Mouse (Mus musculus) stomach, embryonic 15.5 days (tissue): Measurements from ENCODE around the gene Atp1b2. TPM values are rescaled to one million over a fixed set of nuclear protein-coding genes. Genes with fewer than 3 reads are reported as not detected.

Experiments used
- ATAC-seq: fragments of 200-750 bp; cut with Nextera tagmentation; 2 replicates; pipeline ENCODE4 v1.8.0; 2017; ENCODE audit warnings: low read depth, moderate number of reproducible peaks, moderate TSS enrichment; ENCODE audit not compliant: insufficient read depth, low FRiP score
- H3K27ac ChIP-seq: fragments of 300-500 bp; sonication (generic); 2 replicates; pipeline ENCODE4 v1.5.1; 2015; ENCODE audit warnings: mild to moderate bottlenecking, inconsistent platforms
- H3K27me3 ChIP-seq: fragments of 300-500 bp; sonication (generic); replicated peaks from 2 replicates; pipeline ENCODE4 v1.6.1; 2015; ENCODE audit warnings: inconsistent platforms
- H3K36me3 ChIP-seq: fragments of 300-500 bp; sonication (generic); 2 replicates; pipeline ENCODE4 v1.6.1; 2015; ENCODE audit warnings: inconsistent platforms
- H3K4me1 ChIP-seq: fragments of 300-500 bp; sonication (generic); 2 replicates; pipeline ENCODE4 v1.6.1; 2015; ENCODE audit warnings: inconsistent platforms
- H3K4me2 ChIP-seq: fragments of 300-500 bp; sonication (generic); 2 replicates; pipeline ENCODE4 v1.6.1; 2015; ENCODE audit warnings: mild to moderate bottlenecking, inconsistent platforms
- H3K4me3 ChIP-seq: fragments of 300-500 bp; sonication (generic); replicated peaks from 2 replicates; pipeline ENCODE4 v1.5.1; 2015; ENCODE audit warnings: inconsistent platforms
- H3K9ac ChIP-seq: fragments of 300-500 bp; sonication (generic); 2 replicates; pipeline ENCODE4 v1.6.1; 2015; ENCODE audit warnings: inconsistent platforms
- H3K9me3 ChIP-seq: fragments of 300-500 bp; sonication (generic); 2 replicates; pipeline ENCODE4 v1.6.1; 2016; ENCODE audit warnings: inconsistent platforms
- WGBS: fragments of 180-500 bp; shearing (Covaris S2); methylation state at CpG from one replicate; pipeline ENCODE4 v1.1.7; 2015; 5-methylcytosine and 5-hydroxymethylcytosine counted together
- polyA plus RNA-seq: library from polyadenylated mRNA; unstranded; fragments of >200 nt; fragmentation: Nextera tagmentation; extraction: Ambion mirVana; gene quantifications from 2 replicates; pipeline ENCODE4 v1.2.1, GENCODE M21; 2015

Gene Atp1b2
- polyA plus RNA-seq, 1 experiment from 2014 or later, result 7.7 TPM

DNA sequence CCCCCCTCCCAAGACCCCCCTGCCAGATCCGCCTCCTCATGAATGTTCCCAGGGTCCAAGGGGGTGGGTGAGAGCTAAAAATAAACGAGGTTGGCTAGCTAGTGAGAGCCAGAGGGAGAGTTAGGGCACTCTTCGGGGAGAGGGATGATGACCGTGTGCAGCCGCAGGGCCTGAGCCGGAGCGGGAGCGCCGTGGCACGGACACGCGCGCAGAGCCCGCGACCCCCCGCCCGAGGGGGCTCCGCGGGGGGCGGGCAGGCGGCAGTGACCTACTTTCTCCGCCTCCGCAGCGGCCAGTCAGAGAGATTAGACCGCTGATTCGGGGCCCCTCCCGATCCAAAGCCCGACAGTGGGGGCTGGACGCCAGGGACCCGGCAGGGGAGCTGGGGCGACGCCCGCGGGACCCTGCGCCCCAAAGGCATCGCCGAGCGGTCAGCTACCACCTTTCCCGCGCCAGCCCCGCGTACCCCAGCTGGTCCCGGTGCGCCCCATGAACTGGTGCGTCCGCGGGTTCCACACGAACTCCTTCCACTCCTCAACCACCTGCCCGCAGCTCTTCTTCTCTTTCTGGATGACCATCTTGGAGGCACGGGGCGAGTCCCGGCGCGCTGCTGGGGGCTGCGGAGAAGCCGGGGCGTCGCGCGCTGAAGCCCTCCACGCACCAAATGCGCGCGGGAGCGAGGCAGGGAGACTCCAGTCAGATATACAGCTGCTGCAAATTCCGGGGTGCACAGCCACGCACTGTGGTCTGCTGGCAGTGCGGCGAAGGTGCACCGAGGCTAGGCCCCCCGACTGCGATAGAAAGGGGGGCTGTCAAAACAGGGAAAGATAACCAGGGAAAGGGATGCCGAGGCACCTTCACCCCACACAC, 712 bp downstream of the Atp1b2 start:
- Histone ChIP-seq H3K4me1 (peaks cover 32% of the 10 kb centered on the region), H3K36me3 (no peaks in the 10 kb centered on the region), H3K9me3 (no peaks in the 10 kb centered on the region), H3K27me3 (peaks cover 10% of the 10 kb centered on the region; the same call in 1 of the 2 replicates), H3K4me3 (peak overlapping the region; percentile 59), H3K27ac (peak overlapping the region; percentile 51), H3K9ac (peak overlapping the region; percentile 62), H3K4me2 (peak overlapping the region; percentile 91)
- peak; percentile 18; the same call in 1 of the 2 replicates for ATAC-seq
- under 1% methylated on average over 72 of the region's 73 CpGs for WGBS

DNA sequence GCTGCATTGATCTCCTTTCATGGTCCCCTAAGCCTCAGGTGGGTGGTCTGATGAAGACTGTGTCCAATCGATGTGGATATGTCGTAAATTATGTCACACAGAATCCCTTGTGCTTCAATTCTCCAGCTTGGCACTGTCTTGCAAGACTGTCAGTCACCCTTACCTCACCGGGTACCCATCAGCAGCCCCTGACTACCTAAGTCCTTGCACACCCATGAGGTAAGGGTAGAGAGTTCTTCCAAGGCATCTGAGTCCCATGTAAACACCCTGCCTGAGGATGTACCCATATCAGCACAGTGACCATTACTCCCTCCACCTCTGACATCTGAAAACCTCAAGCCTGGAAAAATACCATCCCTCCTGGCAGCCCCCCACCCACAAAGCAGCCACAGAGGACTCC, 1.4 kb downstream of the Atp1b2 start:
- Histone ChIP-seq H3K4me2 (peak overlapping the region; percentile 91), H3K9ac (no peak overlapping the region), H3K4me1 (peaks cover 39% of the 10 kb centered on the region), H3K36me3 (no peaks in the 10 kb centered on the region), H3K27me3 (peaks cover 10% of the 10 kb centered on the region; the same call in 1 of the 2 replicates), H3K27ac (no peak overlapping the region), H3K4me3 (peak overlapping the region; percentile 59), H3K9me3 (no peaks in the 10 kb centered on the region)
- ATAC-seq, result no peak
- WGBS, result 60% methylated on average over 3 of the region's 3 CpGs

DNA sequence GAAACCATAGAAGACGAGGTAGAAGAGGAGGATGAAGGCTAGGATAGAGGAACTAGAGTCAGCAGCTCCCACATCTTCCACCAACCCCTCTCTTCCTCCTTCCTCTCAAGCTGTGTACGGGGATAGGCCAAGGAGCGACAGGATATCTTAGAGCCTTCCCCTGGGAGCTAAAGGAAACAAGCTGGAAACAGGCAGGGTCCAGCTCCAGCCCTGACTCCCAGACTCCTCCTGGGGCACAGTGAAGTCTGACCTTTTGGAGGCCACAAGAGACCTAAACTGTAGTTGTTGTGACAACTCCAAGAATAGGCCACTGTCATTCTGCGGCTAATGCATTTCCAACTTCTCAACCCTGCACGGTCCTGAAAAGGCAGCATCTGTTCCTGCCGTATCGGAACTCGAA, 2.2 kb downstream of the Atp1b2 start:
- H3K27ac ChIP-seq, result 0 out of 2 replicates have a peak overlapping the region, but pooled peaks have one; percentile 21
- no peak overlapping the region for H3K9ac ChIP-seq
- no peaks in the 10 kb centered on the region for H3K36me3 ChIP-seq
- peaks cover 41% of the 10 kb centered on the region for H3K4me1 ChIP-seq
- H3K9me3 ChIP-seq, result no peaks in the 10 kb centered on the region
- no peak for ATAC-seq
- no peak overlapping the region for H3K4me3 ChIP-seq
- H3K27me3 ChIP-seq, result peaks cover 10% of the 10 kb centered on the region; the same call in 1 of the 2 replicates
- no peak overlapping the region for H3K4me2 ChIP-seq
- WGBS, result 71% methylated on average over 8 of the region's 8 CpGs

DNA sequence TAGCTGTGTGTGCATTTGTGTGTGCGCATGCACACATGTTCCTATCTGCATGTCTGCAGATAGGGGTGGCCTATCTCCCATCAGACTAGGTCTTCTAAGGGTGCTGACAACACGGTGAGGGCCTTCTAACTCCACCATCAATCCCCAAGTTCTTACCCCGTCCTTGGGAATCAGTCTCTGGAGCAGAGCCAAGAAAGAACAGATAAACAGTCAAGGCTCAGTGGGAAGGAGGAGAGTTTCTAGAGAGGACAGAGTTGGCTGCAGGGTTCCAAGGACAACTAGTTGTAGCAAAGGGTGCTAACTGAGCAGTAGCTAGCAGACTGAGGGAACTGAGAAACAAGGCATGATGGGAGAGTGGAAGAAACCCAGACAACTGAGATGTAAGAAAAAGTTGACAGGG, 4.0 kb downstream of the Atp1b2 start:
- no peak for ATAC-seq
- Histone ChIP-seq H3K27ac (no peak overlapping the region), H3K36me3 (no peaks in the 10 kb centered on the region), H3K4me3 (no peak overlapping the region), H3K9ac (no peak overlapping the region), H3K4me1 (peaks cover 41% of the 10 kb centered on the region), H3K4me2 (no peak overlapping the region), H3K9me3 (no peaks in the 10 kb centered on the region), H3K27me3 (peaks cover 10% of the 10 kb centered on the region; the same call in 1 of the 2 replicates)
- 47% methylated on average over 3 of the region's 3 CpGs for WGBS

DNA sequence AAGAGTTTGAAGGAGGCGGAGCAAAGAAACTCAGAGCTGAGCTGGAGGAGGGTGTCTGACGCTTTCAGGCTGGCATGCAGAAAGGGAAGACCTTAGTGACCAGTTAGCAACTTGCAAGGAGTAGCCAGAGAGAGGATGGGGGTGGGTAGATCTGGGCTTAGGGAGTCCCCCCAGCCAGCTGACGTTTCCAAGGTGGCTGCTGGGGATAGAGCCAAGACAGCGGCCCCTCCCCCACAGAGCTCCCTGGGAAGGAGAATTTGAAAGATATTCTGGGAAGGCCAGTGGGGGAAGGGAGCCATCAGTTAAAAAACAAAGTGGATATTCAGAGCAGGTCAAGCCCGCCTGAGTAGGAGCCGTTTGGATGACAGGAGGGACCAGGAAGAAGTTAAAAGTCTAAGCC, 5.6 kb downstream of the Atp1b2 start:
- Histone ChIP-seq H3K27me3 (peaks cover 7% of the 10 kb centered on the region; the same call in 1 of the 2 replicates), H3K9ac (no peak overlapping the region), H3K9me3 (no peaks in the 10 kb centered on the region), H3K4me2 (peak overlapping the region; percentile 40), H3K4me3 (no peak overlapping the region), H3K27ac (peak overlapping the region; percentile 61), H3K36me3 (no peaks in the 10 kb centered on the region), H3K4me1 (peaks cover 37% of the 10 kb centered on the region)
- 13% methylated on average over 6 of the region's 6 CpGs for WGBS
- 0 out of 2 replicates have a peak, but pooled peaks have one; percentile 25 for ATAC-seq

DNA sequence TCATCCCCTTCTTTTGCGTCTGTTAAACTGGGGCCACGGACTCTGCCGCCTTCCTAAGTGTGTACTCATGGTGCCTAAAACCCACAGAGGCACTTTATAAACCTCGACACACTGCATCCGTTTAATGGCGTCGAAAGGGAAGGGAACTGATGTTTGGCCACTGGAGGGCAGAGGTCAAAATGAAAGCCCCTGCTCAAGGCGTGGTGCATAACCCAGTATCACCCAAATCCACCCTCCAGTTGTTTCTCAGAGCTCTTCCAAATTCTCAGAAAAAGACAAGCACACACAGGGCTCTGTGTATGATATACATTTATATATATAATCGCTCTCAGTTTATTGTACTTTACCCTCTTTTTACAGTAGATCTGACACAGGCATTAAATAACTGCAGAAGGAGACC, 6.3 kb downstream of the Atp1b2 start:
- H3K36me3 ChIP-seq, result no peaks in the 10 kb centered on the region
- ATAC-seq, result no peak
- 13% methylated on average over 9 of the region's 9 CpGs for WGBS
- H3K4me1 ChIP-seq, result peaks cover 31% of the 10 kb centered on the region
- peak overlapping the region; percentile 61 for H3K27ac ChIP-seq
- H3K27me3 ChIP-seq, result peaks cover 5% of the 10 kb centered on the region; the same call in 1 of the 2 replicates
- H3K9me3 ChIP-seq, result no peaks in the 10 kb centered on the region
- no peak overlapping the region for H3K4me3 ChIP-seq
- no peak overlapping the region for H3K9ac ChIP-seq
- peak overlapping the region; percentile 40; the same call in 1 of the 2 replicates for H3K4me2 ChIP-seq

DNA sequence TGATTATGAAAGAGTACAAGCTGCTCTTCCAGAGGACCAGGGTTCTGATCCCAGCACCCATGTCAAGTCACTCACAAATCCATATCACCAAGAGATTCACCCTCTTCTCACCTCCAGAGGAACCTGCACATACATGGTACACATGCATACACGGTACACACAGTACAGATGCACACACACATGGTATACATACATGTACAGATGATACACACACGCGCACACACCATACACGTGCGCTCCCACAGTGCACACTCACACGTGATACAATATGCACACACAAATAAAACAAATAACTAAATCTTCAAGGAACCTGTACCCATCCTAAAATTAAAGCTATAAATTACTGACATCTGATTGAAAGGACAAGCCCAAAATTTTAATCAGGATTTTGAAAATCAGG, 10.9 kb downstream of the Atp1b2 start:
- H3K4me1 ChIP-seq, result peaks cover 7% of the 10 kb centered on the region
- no peak for ATAC-seq
- peaks cover 25% of the 10 kb centered on the region for H3K36me3 ChIP-seq
- H3K27me3 ChIP-seq, result no peaks in the 10 kb centered on the region
- no peak overlapping the region for H3K4me2 ChIP-seq
- H3K9me3 ChIP-seq, result no peaks in the 10 kb centered on the region
- H3K27ac ChIP-seq, result no peak overlapping the region
- no peak overlapping the region for H3K4me3 ChIP-seq
- H3K9ac ChIP-seq, result no peak overlapping the region
- WGBS, result 91% methylated on average over 6 of the region's 6 CpGs

DNA sequence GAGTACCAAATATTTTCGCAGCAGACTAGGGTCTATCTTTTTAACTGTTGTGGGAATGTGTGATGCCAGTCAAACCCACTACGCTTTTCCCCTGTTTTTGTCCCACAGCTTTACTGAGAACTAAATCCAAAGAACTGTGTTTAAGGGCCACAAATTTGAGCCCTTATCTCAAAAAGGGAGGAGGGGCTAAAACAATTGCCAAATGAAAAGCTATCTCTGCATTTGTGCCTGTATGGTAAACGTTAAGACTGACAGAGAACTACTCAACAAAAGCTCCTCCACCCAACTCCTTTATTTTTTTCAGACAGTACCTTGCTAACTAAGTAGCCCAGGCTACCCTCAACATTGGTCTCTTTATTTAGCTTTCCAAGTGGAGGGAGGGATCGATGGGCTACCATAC, 12.9 kb downstream of the Atp1b2 start:
- H3K4me2 ChIP-seq, result no peak overlapping the region

DNA sequence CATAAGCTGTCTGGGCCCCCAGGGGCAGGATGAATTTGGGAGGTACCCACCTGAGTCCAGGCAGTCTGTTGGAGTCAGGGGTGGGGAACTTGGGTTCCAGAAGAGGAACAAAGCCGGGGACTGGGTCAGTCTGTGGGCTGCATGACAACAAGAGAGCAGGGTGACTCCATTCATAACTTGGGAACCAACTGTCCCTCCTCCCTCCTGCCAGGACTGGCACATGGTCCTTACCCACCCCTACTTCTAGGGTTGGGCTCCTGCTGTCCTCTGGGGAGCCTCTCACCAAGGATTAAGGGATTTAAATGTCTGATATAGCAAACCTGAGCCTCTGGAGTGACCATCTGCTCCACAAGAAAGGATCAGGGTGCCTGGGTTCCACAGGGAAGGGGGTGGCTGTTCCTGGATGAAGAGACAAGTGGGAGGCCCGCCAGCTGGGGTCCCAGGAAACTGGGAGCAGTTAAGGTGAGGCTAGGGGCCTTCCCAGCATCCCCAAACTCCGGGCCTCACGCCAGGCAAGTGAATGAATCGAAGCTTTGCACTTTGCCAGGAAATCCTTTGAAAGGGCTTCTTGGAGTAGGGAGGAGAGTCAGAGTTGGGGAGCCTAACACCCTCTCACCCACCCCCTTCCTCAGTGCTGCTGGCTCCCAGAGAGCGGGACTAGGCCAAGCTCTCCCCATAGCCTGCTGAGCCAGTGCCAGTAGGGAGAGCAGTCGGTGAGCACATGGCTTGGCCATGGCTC, 13.7 kb downstream of the Atp1b2 start:
- Histone ChIP-seq H3K9me3 (no peaks in the 10 kb centered on the region), H3K4me3 (no peak overlapping the region), H3K4me2 (no peak overlapping the region), H3K9ac (no peak overlapping the region), H3K4me1 (no peaks in the 10 kb centered on the region), H3K36me3 (peaks cover 44% of the 10 kb centered on the region), H3K27me3 (no peaks in the 10 kb centered on the region), H3K27ac (no peak overlapping the region)
- no peak for ATAC-seq
- WGBS, result 75% methylated on average over 7 of the region's 7 CpGs

More for the DNA sequence above, 12.9 kb downstream of the Atp1b2 start:
- WGBS, result 85% methylated on average over 4 of the region's 4 CpGs
- H3K4me3 ChIP-seq, result no peak overlapping the region
- no peak overlapping the region for H3K9ac ChIP-seq
- H3K36me3 ChIP-seq, result peaks cover 42% of the 10 kb centered on the region
- H3K4me1 ChIP-seq, result no peaks in the 10 kb centered on the region
- no peaks in the 10 kb centered on the region for H3K27me3 ChIP-seq
- no peak for ATAC-seq
- H3K27ac ChIP-seq, result no peak overlapping the region
- no peaks in the 10 kb centered on the region for H3K9me3 ChIP-seq

DNA sequence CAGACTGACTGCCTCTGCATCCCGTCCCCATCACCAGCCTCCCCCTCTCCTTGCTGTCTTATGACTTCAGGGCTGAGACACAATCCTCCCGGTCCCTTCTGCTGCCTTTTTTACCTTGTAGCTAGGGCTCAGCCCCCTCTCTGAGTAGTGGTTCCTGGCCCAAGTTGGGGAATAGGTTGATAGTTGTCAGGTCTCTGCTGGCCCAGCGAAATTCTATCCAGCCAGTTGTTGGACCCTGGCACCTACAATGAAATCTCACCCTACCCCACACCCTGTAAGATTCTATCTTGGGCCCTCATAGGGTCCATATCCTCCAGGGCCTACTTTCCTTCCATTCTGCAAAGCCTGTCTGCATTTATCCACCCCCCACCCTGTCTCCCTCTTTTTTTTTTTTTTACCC, 14.3 kb downstream of the Atp1b2 start:
- Histone ChIP-seq H3K36me3 (peaks cover 44% of the 10 kb centered on the region), H3K4me1 (no peaks in the 10 kb centered on the region), H3K27ac (no peak overlapping the region), H3K4me3 (no peak overlapping the region), H3K9me3 (no peaks in the 10 kb centered on the region), H3K9ac (no peak overlapping the region), H3K27me3 (no peaks in the 10 kb centered on the region), H3K4me2 (no peak overlapping the region)
- WGBS, result 77% methylated on average over 3 of the region's 3 CpGs
- no peak for ATAC-seq

DNA sequence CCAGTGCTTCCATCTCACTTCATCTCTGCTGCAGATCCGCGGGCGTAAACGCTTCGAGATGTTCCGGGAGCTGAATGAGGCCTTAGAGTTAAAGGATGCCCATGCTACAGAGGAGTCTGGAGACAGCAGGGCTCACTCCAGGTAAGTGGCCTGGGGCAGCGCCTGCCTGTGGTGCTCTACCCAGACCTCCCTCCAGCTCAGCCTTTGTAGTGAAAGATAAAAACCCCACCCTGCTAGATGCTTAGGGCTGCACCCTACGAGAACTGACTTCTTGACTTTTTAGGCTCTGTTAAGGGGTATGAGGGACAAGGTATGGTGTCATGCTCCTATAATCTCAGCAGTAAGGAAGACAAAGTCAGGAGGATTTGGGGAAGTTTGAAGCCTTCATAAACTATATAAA, 15.1 kb downstream of the Atp1b2 start:
- Histone ChIP-seq H3K27ac (no peak overlapping the region), H3K4me1 (no peaks in the 10 kb centered on the region), H3K9me3 (no peaks in the 10 kb centered on the region), H3K27me3 (no peaks in the 10 kb centered on the region), H3K9ac (no peak overlapping the region), H3K4me3 (no peak overlapping the region), H3K36me3 (peaks cover 44% of the 10 kb centered on the region), H3K4me2 (no peak overlapping the region)
- 91% methylated on average over 8 of the region's 8 CpGs for WGBS
- no peak for ATAC-seq
